Mouse (Mus musculus) hindbrain, embryonic 14.5 days (tissue): ENCODE data around the gene Akap13. TPM values are rescaled to one million over a fixed set of nuclear protein-coding genes. Genes with fewer than 3 reads are reported as not detected.
"Not testable (repeated sequence)": the region's sequence is repeated elsewhere in the genome, so short reads cannot be mapped to it uniquely, and the experiment has no call there.

Experiments used
- ATAC-seq: fragments of 200-750 bp; cut with Nextera tagmentation; 2 replicates; pipeline ENCODE4 v1.8.0; 2017; ENCODE audit warnings: moderate number of reproducible peaks, mild to moderate bottlenecking, moderate TSS enrichment, moderate library complexity; ENCODE audit not compliant: low FRiP score
- DNase-seq: peaks from one replicate; pipeline ENCODE4 v3.0.0-alpha.2; 2015; ENCODE audit warnings: low spot score
- H3K27ac ChIP-seq: fragments of 300-500 bp; sonication (generic); 2 replicates; pipeline ENCODE4 v1.5.1; 2014; ENCODE audit warnings: mild to moderate bottlenecking, moderate library complexity
- H3K27me3 ChIP-seq: fragments of 300-500 bp; sonication (generic); 2 replicates; pipeline ENCODE4 v1.6.1; 2014; ENCODE audit warnings: mild to moderate bottlenecking, low read length, mixed read lengths; ENCODE audit not compliant: control insufficient read depth, insufficient read depth
- H3K36me3 ChIP-seq: fragments of 300-500 bp; sonication (generic); replicated peaks from 2 replicates; pipeline ENCODE4 v1.6.1; 2014; ENCODE audit not compliant: control insufficient read depth, insufficient read depth
- H3K4me1 ChIP-seq: fragments of 300-500 bp; sonication (generic); replicated peaks from 2 replicates; pipeline ENCODE4 v1.6.1; 2014; ENCODE audit warnings: antibody characterized with exemption, low read length, mixed read lengths; ENCODE audit not compliant: control insufficient read depth, insufficient read depth
- H3K4me2 ChIP-seq: fragments of 300-500 bp; sonication (generic); replicated peaks from 2 replicates; pipeline ENCODE4 v1.6.1; 2014; ENCODE audit warnings: mild to moderate bottlenecking, moderate library complexity
- H3K4me3 ChIP-seq: fragments of 300-500 bp; sonication (generic); replicated peaks from 2 replicates; pipeline ENCODE4 v1.5.1; 2014; ENCODE audit warnings: mild to moderate bottlenecking, low read length
- H3K9ac ChIP-seq: fragments of 300-500 bp; sonication (generic); 2 replicates; pipeline ENCODE4 v1.6.1; 2014
- H3K9me3 ChIP-seq: fragments of 300-500 bp; sonication (generic); 2 replicates; pipeline ENCODE4 v1.6.1; 2016; ENCODE audit warnings: low read length; ENCODE audit not compliant: control insufficient read depth
- WGBS: fragments of 180-500 bp; shearing (Covaris S2); extraction: QIAGEN DNeasy Blood & Tissue Kit; methylation state at CpG from one replicate; pipeline ENCODE4 v1.1.7; 2014; 5-methylcytosine and 5-hydroxymethylcytosine counted together
- polyA plus RNA-seq: library from polyadenylated mRNA; unstranded; fragments of >200 nt; fragmentation: Nextera tagmentation; extraction: Ambion mirVana; gene quantifications from 2 replicates; pipeline ENCODE4 v1.2.1, GENCODE M21; 2014

The Akap13 gene
- polyA plus RNA-seq, 1 experiment from 2014 or later = 19.8 TPM

DNA sequence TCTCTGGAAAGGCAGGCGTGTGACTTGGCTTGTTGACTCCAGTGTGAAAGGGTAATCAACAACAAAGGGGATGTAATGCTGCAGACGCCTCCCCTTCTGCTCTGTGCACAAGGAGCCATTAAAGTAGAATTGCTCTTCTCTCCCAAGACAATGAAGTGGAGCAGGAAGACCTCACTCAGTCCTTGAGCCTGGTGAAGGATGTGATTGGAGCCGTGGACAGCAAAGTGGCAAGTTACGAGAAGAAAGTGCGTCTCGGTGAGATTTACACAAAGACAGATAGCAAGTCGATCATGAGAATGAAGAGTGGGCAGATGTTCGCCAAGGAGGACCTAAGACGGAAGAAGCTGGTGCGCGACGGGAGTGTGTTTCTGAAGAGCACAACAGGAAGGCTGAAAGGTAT, 274.9 kb downstream of the Akap13 start:
- no peak overlapping the region for H3K27ac ChIP-seq
- H3K27me3 ChIP-seq = no peaks in the 10 kb centered on the region
- H3K4me3 ChIP-seq = no peak overlapping the region
- ATAC-seq = no peak
- 93% methylated on average over 12 of the region's 12 CpGs for WGBS
- H3K9me3 ChIP-seq = no peaks in the 10 kb centered on the region
- no peak for DNase-seq
- H3K9ac ChIP-seq = no peak overlapping the region
- H3K4me1 ChIP-seq = no peaks in the 10 kb centered on the region
- peaks cover 27% of the 10 kb centered on the region for H3K36me3 ChIP-seq
- no peak overlapping the region for H3K4me2 ChIP-seq

DNA sequence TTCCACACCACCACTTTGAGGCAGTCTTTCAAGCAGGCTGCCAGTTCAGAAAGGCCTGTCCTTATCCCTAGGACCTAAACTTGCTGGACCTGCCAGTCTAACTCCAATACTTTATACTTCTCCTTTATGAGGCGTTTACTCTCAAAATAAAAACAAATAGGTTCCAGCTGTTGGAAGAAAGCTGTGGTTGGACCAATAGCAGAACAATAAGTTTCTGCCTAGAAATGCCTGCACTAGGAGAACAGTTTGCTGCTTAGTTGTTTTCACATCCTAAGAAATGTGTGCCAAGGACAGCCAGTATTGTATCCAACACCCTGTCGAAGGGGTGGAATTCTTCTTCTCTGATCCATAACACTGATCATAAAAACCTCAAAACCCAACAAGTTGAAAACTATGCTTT, 276.6 kb downstream of the Akap13 start:
- H3K9me3 ChIP-seq = no peaks in the 10 kb centered on the region
- H3K36me3 ChIP-seq = peaks cover 35% of the 10 kb centered on the region
- no peak overlapping the region for H3K9ac ChIP-seq
- H3K4me1 ChIP-seq = no peaks in the 10 kb centered on the region
- H3K27ac ChIP-seq = no peak overlapping the region
- ATAC-seq = no peak
- 94% methylated on average over 2 of the region's 2 CpGs for WGBS
- no peak for DNase-seq
- no peak overlapping the region for H3K4me3 ChIP-seq
- no peak overlapping the region for H3K4me2 ChIP-seq
- H3K27me3 ChIP-seq = no peaks in the 10 kb centered on the region

DNA sequence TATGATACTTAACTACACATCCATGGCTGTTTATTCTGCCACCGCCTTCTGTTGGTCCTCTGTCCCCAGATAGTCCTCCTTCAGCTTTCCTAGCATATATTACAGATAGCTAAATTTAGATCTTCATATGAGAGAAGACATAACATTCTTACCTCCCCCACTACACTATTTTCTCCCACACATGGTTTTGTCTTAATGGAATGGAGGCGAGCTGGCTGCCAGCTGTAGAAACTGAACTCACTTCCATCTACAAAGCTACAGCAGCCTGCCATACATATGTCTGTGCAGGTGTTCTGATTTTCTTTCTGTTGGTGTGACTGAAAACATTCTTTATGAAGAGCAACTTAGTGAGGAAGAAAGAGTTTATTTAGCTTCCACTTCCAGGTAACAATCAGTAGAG, 277.8 kb downstream of the Akap13 start:
- Histone ChIP-seq H3K27ac (no peak overlapping the region), H3K4me2 (no peak overlapping the region), H3K4me1 (no peaks in the 10 kb centered on the region), H3K4me3 (no peak overlapping the region), H3K27me3 (no peaks in the 10 kb centered on the region), H3K9me3 (no peaks in the 10 kb centered on the region), H3K9ac (no peak overlapping the region), H3K36me3 (peaks cover 44% of the 10 kb centered on the region)
- WGBS = 87% methylated on average over 2 of the region's 2 CpGs
- DNase-seq (no peak), ATAC-seq (no peak)

DNA sequence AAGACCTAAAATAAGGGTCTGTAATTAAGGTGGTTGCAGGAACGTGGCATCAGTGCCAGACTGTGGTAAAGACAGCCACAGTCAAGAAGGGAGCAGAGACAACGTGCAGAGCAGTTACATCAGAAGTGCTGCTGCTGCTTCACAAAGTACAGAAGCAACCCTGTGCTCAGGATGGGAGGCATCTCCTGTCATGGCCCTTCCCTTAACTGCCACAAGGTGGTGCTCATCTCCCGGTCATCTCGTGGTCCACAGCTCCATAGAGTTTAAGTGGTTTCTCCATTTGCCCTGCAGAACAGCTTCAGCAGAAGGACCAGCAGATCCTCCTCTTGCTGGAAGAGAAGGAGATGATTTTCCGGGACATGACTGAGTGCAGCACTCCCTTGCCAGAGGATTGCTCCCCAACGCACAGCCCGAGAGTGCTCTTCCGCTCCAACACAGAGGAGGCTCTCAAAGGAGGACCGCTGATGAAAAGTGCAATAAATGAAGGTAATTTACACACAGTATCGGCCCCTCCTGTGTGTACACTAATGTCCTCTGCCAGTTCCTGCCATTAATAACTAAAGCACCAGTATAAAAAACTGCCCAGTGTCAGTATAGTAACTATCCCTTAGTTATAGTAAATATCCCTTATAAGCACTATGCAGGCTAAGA, 283.9 kb downstream of the Akap13 start:
- WGBS = 49% methylated on average over 10 of the region's 10 CpGs

DNA sequence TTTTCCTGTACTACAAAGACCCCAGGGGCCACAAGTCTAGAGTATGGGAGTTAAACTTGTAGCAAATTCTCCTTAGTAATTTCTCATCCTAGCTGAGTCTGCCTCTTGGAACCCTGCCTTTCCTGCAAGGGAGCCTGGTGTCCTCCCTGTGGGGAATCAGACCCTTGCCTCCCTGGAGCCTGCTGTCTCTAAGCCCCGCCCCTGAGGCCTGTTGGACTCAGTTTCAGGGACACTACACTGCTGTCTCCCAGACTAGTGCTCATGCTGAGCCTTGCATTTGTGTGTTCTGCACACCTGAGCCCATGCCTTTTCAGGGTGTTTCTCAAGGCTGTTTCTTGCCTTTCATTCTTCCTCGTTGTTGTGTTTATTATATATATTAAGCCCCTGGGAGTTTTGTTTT, 289.2 kb downstream of the Akap13 start:
- no peak overlapping the region for H3K4me2 ChIP-seq
- H3K9ac ChIP-seq = no peak overlapping the region
- ATAC-seq (no peak), DNase-seq (no peak)
- H3K36me3 ChIP-seq = peaks cover 34% of the 10 kb centered on the region
- WGBS = 60% methylated on average over 2 of the region's 2 CpGs
- no peak overlapping the region for H3K4me3 ChIP-seq
- H3K27me3 ChIP-seq = no peaks in the 10 kb centered on the region
- H3K4me1 ChIP-seq = no peaks in the 10 kb centered on the region
- no peak overlapping the region for H3K27ac ChIP-seq
- no peaks in the 10 kb centered on the region for H3K9me3 ChIP-seq

More for the DNA sequence above, 283.9 kb downstream of the Akap13 start:
- Histone ChIP-seq H3K9me3 (no peaks in the 10 kb centered on the region), H3K36me3 (peaks cover 30% of the 10 kb centered on the region), H3K4me2 (no peak overlapping the region), H3K4me3 (no peak overlapping the region), H3K27me3 (no peaks in the 10 kb centered on the region), H3K9ac (no peak overlapping the region), H3K4me1 (no peaks in the 10 kb centered on the region), H3K27ac (no peak overlapping the region)
- ATAC-seq = peak; percentile 92
- DNase-seq = peak; percentile 83

DNA sequence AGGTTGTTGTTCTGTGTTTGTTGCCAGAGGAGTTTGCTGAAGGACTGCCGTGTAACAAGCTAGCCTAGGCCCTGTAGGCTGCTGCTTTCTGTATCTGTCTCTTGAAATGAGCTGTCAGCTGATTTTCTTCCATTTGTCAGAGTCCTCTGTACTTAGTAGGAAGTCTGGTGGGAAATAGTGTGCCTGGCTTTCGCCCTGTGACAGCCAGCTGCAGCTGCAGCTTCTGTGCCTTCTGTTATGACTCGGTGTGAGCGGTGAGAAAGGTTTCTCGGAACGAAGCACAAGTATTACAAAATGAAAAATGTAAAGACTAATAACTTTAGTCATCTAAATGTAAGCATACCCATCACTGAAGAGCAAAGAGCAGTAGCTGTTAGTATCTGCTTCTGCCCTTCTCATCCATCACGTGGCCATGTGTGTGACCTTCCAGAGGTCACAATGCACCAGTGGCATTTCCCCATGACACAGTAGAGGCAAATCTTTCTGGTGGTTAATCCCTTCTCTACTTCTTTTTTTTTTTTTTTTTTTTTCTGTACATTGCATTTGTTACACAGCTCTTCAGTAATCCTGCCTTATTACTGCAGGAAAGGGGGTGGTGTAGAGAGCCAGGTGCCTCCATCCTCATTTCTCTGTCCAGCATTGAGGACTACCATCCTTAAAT, 289.8 kb downstream of the Akap13 start:
- WGBS = 75% methylated on average over 7 of the region's 7 CpGs
- no peak overlapping the region for H3K4me2 ChIP-seq
- H3K9me3 ChIP-seq = no peaks in the 10 kb centered on the region
- H3K9ac ChIP-seq = no peak overlapping the region
- H3K4me3 ChIP-seq = no peak overlapping the region
- H3K4me1 ChIP-seq = no peaks in the 10 kb centered on the region
- ATAC-seq = no peak
- H3K36me3 ChIP-seq = peaks cover 40% of the 10 kb centered on the region
- DNase-seq = no peak
- H3K27ac ChIP-seq = no peak overlapping the region
- no peaks in the 10 kb centered on the region for H3K27me3 ChIP-seq

DNA sequence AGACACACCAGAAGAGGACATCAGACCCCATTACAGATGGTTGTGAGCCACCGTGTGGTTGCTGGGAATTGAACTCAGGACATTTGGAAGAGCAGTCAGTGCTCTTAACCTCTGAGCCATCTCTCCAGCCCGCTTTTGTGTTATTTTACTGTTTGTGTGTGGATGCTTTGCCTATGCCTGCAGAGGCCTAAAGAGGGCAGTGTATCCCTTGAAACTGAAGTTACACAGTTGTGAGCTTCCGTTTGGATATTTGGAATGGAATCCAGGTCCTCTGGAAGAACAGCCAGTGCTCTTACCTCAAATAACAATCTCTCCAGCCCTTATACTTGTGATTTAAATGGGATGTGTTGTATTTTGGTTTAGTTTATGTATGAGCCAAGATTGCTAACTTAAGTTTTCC, 290.6 kb downstream of the Akap13 start:
- H3K4me3 ChIP-seq, H3K27me3 ChIP-seq, H3K9me3 ChIP-seq, H3K9ac ChIP-seq, H3K4me2 ChIP-seq, ATAC-seq, H3K4me1 ChIP-seq, H3K27ac ChIP-seq: not testable (repeated sequence)
- DNase-seq = peak; percentile 59
- peaks cover 46% of the 10 kb centered on the region for H3K36me3 ChIP-seq
- 52% methylated on average over 3 of the region's 3 CpGs for WGBS

DNA sequence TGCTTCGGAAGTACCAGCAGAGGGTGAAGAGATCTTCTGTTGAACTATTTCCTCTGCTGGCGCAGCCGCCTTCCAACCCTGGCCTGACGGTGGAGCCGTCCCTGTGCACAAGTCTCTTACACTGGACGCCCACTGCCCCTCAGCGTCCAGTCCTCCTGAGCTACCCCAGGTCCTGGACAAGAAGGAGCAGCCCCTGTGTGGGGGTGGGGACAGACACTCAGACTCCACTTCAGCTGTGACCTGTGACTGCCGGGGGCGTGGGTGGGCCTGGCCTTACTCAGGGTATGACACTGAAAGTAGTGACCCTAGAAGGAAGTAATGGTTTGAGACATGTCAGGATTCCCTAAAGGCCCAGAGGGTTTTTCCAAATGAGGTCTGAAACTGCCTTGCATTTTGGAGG, 295.2 kb downstream of the Akap13 start:
- DNase-seq (no peak), ATAC-seq (no peak)
- no peak overlapping the region for H3K4me2 ChIP-seq
- no peak overlapping the region for H3K9ac ChIP-seq
- no peak overlapping the region for H3K27ac ChIP-seq
- no peak overlapping the region for H3K4me3 ChIP-seq
- H3K36me3 ChIP-seq = peaks cover 33% of the 10 kb centered on the region
- H3K27me3 ChIP-seq = no peaks in the 10 kb centered on the region
- no peaks in the 10 kb centered on the region for H3K9me3 ChIP-seq
- peaks cover 16% of the 10 kb centered on the region for H3K4me1 ChIP-seq
- WGBS = 89% methylated on average over 9 of the region's 9 CpGs

DNA sequence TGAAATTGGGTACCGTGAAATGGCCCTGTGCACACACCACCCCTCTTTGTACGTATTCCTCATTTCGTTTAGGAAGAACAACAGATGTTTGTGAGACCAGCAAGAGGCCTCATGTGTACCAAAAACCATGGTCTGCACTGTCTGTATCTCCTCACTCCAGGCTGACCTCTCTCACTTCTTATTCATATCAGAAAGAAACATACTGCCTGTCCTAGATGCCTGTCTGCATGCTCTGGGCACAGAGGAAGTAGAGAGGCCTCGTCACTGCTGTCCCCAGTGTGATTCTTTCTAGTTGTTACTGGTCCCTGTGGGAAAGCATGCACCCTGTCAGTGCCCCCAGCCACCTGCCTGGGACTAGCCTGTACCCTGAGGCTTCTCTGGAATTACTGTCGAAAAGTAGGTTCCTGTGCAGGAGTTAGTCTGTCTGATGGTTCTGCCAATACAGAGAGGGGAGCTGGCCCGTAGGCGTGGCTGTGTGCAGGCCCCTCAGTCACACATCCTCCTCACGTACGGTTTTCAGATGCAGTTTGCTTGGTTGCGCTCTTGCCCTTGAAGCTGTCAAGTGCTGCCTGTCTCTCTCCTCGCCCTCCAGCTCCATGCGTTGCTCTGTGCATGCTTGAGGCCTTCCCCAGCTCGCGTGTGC, 295.9 kb downstream of the Akap13 start:
- Histone ChIP-seq H3K27me3 (no peaks in the 10 kb centered on the region), H3K4me2 (no peak overlapping the region), H3K4me3 (no peak overlapping the region), H3K27ac (no peak overlapping the region), H3K9ac (no peak overlapping the region), H3K9me3 (no peaks in the 10 kb centered on the region), H3K4me1 (peaks cover 17% of the 10 kb centered on the region), H3K36me3 (peaks cover 33% of the 10 kb centered on the region)
- no peak for ATAC-seq
- 87% methylated on average over 14 of the region's 14 CpGs for WGBS
- DNase-seq = no peak
